Mouse (Mus musculus): ENCODE measurements around the gene Plekhn1. TPM values are rescaled to one million over a fixed set of nuclear protein-coding genes. Genes with fewer than 3 reads are reported as not detected.

The Plekhn1 gene
- total RNA-seq (2014; fragmentation: Nextera tagmentation) = 14.7 and 19.4 TPM in 2 replicates
- total RNA-seq (2017) = 8.9 and 9.6 TPM in 2 replicates
- polyA plus RNA-seq (2012) = 11.3 and 13.4 TPM in 2 replicates

- H3K9me3 ChIP-seq (replicated peaks) = no peaks in the 10 kb centered on the region
- DNase-seq (ENCODE audit: low spot score) (peak; percentile 76), ATAC-seq (ENCODE audit: extremely low read depth, insufficient number of reproducible peaks, low FRiP score, poor library complexity, severe bottlenecking) (peak; percentile 30; the same call in 1 of the 2 replicates)
- H3K36me3 ChIP-seq (replicated peaks) = peaks cover 69% of the 10 kb centered on the region
- peak within 1 kb of the TSS; percentile 91 for H3K4me3 ChIP-seq (ENCODE audit: low read depth, low read length)
- H3K27me3 ChIP-seq (ENCODE audit: insufficient read depth, low read length) = no peaks in the 10 kb centered on the region
- H3K4me1 ChIP-seq (ENCODE audit: insufficient read depth, low read depth, low read length) = peaks cover 41% of the 10 kb centered on the region
- no peak for TF ChIP-seq GATA2 (IDR thresholded peaks at IDR 0.05; ENCODE audit: borderline replicate concordance, low read depth, low read length)
- TF ChIP-seq POLR2AphosphoS5 (IDR thresholded peaks at IDR 0.05; ENCODE audit: insufficient replicate concordance, low read depth, low read length) = no peak
- TF ChIP-seq TAL1 (conservative IDR thresholded peaks at IDR 0.05; ENCODE audit: low read depth, low read length) = no peak
- TF ChIP-seq GATA1 (IDR thresholded peaks at IDR 0.05; ENCODE audit: borderline replicate concordance, low read length) = no peak
- no peak for TF ChIP-seq CTCF (IDR thresholded peaks at IDR 0.05; ENCODE audit: low read depth, low read length)
These were observed at the start of gene Plekhn1 for GRCm38 (mm10) chr4:156234701-156235213. Gene Plekhn1, minus strand, starts transcription at chr4:156234857.

- TF ChIP-seq CTCF (IDR thresholded peaks at IDR 0.05; ENCODE audit: low read depth, low read length) (no peak), GATA1 (IDR thresholded peaks at IDR 0.05; ENCODE audit: borderline replicate concordance, low read length) (no peak), POLR2AphosphoS5 (IDR thresholded peaks at IDR 0.05; ENCODE audit: insufficient replicate concordance, low read depth, low read length) (no peak), TAL1 (conservative IDR thresholded peaks at IDR 0.05; ENCODE audit: low read depth, low read length) (no peak), GATA2 (IDR thresholded peaks at IDR 0.05; ENCODE audit: borderline replicate concordance, low read depth, low read length) (no peak)
- H3K27me3 ChIP-seq (ENCODE audit: insufficient read depth, low read length) = no peaks in the 10 kb centered on the region
- H3K4me1 ChIP-seq (ENCODE audit: insufficient read depth, low read depth, low read length) = peaks cover 21% of the 10 kb centered on the region
- H3K9me3 ChIP-seq (replicated peaks) = peaks cover 11% of the 10 kb centered on the region
- 0 out of 2 replicates have a peak within 1 kb of the TSS, but pooled peaks have one; percentile 6 for H3K4me3 ChIP-seq (ENCODE audit: low read depth, low read length)
- ATAC-seq (ENCODE audit: extremely low read depth, insufficient number of reproducible peaks, low FRiP score, poor library complexity, severe bottlenecking) (no peak), DNase-seq (ENCODE audit: low spot score) (no peak)
- H3K36me3 ChIP-seq (replicated peaks) = peaks cover 10% of the 10 kb centered on the region
These were observed 20.6 kb upstream of the Plekhn1 start, which contains the start of gene Samd11 for GRCm38 (mm10) chr4:156255078-156255839. Gene Samd11, minus strand, starts transcription at chr4:156255657.

GRCm38 (mm10) chr4:156254361-156255077 lies 19.9 kb upstream of the Plekhn1 start:
- H3K4me1 ChIP-seq (ENCODE audit: insufficient read depth, low read depth, low read length) = peaks cover 25% of the 10 kb centered on the region
- H3K27me3 ChIP-seq (ENCODE audit: insufficient read depth, low read length) = no peaks in the 10 kb centered on the region
- H3K36me3 ChIP-seq (replicated peaks) = peaks cover 17% of the 10 kb centered on the region
- TF ChIP-seq CTCF (IDR thresholded peaks at IDR 0.05; ENCODE audit: low read depth, low read length) (no peak), GATA2 (IDR thresholded peaks at IDR 0.05; ENCODE audit: borderline replicate concordance, low read depth, low read length) (no peak), POLR2AphosphoS5 (IDR thresholded peaks at IDR 0.05; ENCODE audit: insufficient replicate concordance, low read depth, low read length) (no peak), GATA1 (IDR thresholded peaks at IDR 0.05; ENCODE audit: borderline replicate concordance, low read length) (no peak), TAL1 (conservative IDR thresholded peaks at IDR 0.05; ENCODE audit: low read depth, low read length) (no peak)
- DNase-seq (ENCODE audit: low spot score) (no peak), ATAC-seq (ENCODE audit: extremely low read depth, insufficient number of reproducible peaks, low FRiP score, poor library complexity, severe bottlenecking) (no peak)
- H3K4me3 ChIP-seq (ENCODE audit: low read depth, low read length) = 0 out of 2 replicates have a peak overlapping the region, but pooled peaks have one; percentile 6
- H3K9me3 ChIP-seq (replicated peaks) = peaks cover 11% of the 10 kb centered on the region

- no peak overlapping the region; the same call in 1 of the 2 replicates for H3K4me3 ChIP-seq (ENCODE audit: low read depth, low read length)
- H3K9me3 ChIP-seq (replicated peaks) = peaks cover 11% of the 10 kb centered on the region
- peaks cover 38% of the 10 kb centered on the region for H3K4me1 ChIP-seq (ENCODE audit: insufficient read depth, low read depth, low read length)
- DNase-seq (ENCODE audit: low spot score) (peak; percentile 70), ATAC-seq (ENCODE audit: extremely low read depth, insufficient number of reproducible peaks, low FRiP score, poor library complexity, severe bottlenecking) (peak; percentile 83)
- TF ChIP-seq GATA1 (IDR thresholded peaks at IDR 0.05; ENCODE audit: borderline replicate concordance, low read length) = no peak
- TF ChIP-seq TAL1 (conservative IDR thresholded peaks at IDR 0.05; ENCODE audit: low read depth, low read length) = 0 out of 2 replicates have a peak, but pooled peaks have one; percentile 34
- no peak for TF ChIP-seq CTCF (IDR thresholded peaks at IDR 0.05; ENCODE audit: low read depth, low read length)
- H3K27me3 ChIP-seq (ENCODE audit: insufficient read depth, low read length) = no peaks in the 10 kb centered on the region
- H3K36me3 ChIP-seq (replicated peaks) = peaks cover 32% of the 10 kb centered on the region
These were observed 18.4 kb upstream of the Plekhn1 start for GRCm38 (mm10) chr4:156253043-156253442.

GRCm38 (mm10) chr4:156252619-156253018 lies 18.0 kb upstream of the Plekhn1 start:
- DNase-seq (ENCODE audit: low spot score) = no peak
- Histone ChIP-seq H3K9me3 (replicated peaks) (peaks cover 11% of the 10 kb centered on the region), H3K36me3 (replicated peaks) (peaks cover 36% of the 10 kb centered on the region)

More at GRCm38 (mm10) chr4:156252619-156253018, 18.0 kb upstream of the Plekhn1 start:
- H3K4me1 ChIP-seq (ENCODE audit: insufficient read depth, low read depth, low read length) = peaks cover 38% of the 10 kb centered on the region
- no peaks in the 10 kb centered on the region for H3K27me3 ChIP-seq (ENCODE audit: insufficient read depth, low read length)
- TF ChIP-seq GATA1 (IDR thresholded peaks at IDR 0.05; ENCODE audit: borderline replicate concordance, low read length) (no peak), POLR2AphosphoS5 (IDR thresholded peaks at IDR 0.05; ENCODE audit: insufficient replicate concordance, low read depth, low read length) (no peak), CTCF (IDR thresholded peaks at IDR 0.05; ENCODE audit: low read depth, low read length) (no peak), GATA2 (IDR thresholded peaks at IDR 0.05; ENCODE audit: borderline replicate concordance, low read depth, low read length) (no peak), TAL1 (conservative IDR thresholded peaks at IDR 0.05; ENCODE audit: low read depth, low read length) (no peak)
- no peak overlapping the region; the same call in 1 of the 2 replicates for H3K4me3 ChIP-seq (ENCODE audit: low read depth, low read length)
- ATAC-seq (ENCODE audit: extremely low read depth, insufficient number of reproducible peaks, low FRiP score, poor library complexity, severe bottlenecking) = no peak

Measured in G1E (cell line).